Mouse (Mus musculus) heart, adult 2 months (tissue): ENCODE measurements around the gene Foxn3.

ENCODE experiments used
- CTCF ChIP-seq: fragments of 200-600 bp; IDR thresholded peaks from 2 replicates; pipeline ENCODE4 v1.8.1; 2022; ENCODE audit warnings: antibody characterized with exemption, mild to moderate bottlenecking, moderate library complexity
- EP300 ChIP-seq: fragments of 200-500 bp; IDR thresholded peaks from 2 replicates; pipeline ENCODE4 v1.6.1; 2011; ENCODE audit warnings: low read depth, low read length, control low read depth; ENCODE audit not compliant: insufficient read depth
- POLR2A ChIP-seq: fragments of 200-500 bp; IDR thresholded peaks from 2 replicates; pipeline ENCODE4 v1.6.1; 2011; ENCODE audit warnings: mild to moderate bottlenecking, low read depth, low read length, control low read depth; ENCODE audit not compliant: insufficient read depth

DNA sequence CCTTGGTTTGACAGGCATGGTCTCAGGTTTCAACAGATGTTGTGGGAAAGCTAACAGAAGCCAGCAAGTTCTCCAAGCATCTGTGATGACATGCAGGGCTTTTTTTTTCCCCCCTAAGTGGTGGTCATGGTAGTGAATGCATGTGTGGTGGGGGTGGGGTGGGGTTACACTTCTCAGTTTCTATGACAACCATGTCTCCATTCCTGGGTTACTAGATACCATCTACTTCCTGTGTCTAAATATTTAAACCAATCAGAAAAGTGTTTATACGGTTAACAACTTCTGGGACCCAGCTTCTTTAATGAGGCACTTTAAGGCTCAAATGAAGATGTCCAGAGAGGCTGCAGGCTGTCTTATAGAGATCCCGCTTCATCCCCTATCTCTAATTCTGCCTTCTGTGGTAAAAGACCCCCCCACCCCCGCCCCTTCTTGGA, 2.0 kb downstream of the Foxn3 start:
- TF ChIP-seq EP300 (no peak), CTCF (no peak), POLR2A (no peak)
